Mouse (Mus musculus) cortical plate, adult 2 months (tissue): ENCODE measurements at regions not wholly inside any gene's neighbourhood (a gene's known extent, or its start where the extent isn't known, plus 50 kb on each side); places are given as distances from the start of the nearest gene placed in this dataset.

Experiments used
- CTCF ChIP-seq: fragments of 200-500 bp; IDR thresholded peaks from 2 replicates; pipeline ENCODE4 v1.5.1; 2011; ENCODE audit warnings: mild to moderate bottlenecking, control low read depth, low read length; ENCODE audit not compliant: insufficient read depth; ENCODE audit errors: extremely low read depth
- POLR2A ChIP-seq: fragments of 200-500 bp; IDR thresholded peaks from 2 replicates; pipeline ENCODE4 v1.6.1; 2011; ENCODE audit warnings: mild to moderate bottlenecking, low read length, control low read depth; ENCODE audit not compliant: insufficient read depth; ENCODE audit errors: extremely low read depth

- TF ChIP-seq POLR2A (no peak), CTCF (no peak)
Observed at GRCm38 (mm10) chr11:12726492-12726891, 261.7 kb upstream of the Cobl start.
